Mouse (Mus musculus): Measurements from ENCODE around the gene Retreg3.

Gene Retreg3

DNA sequence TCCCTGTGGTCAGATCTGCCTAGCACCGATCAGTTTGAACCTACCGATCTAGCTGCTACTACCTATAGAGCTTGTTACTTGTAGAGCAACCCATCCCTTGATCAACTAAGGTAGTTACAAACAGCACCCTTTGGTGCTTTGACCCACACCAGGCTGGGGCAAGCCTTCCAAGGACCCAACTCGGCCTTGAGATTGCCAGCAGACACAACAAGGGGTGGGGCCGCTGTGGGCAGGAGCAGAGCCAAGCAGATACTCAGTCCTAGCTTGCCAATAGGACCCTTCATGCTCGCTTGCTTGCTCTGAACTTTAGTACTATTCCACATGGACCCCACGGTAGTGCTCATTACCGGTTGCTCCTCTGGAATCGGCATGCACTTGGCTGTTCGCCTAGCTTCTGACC lies 41.6 kb downstream of the Retreg3 start, which contains the start of gene Hsd17b1:
Gene Hsd17b1, plus strand, starts transcription at position 291 of the 400 bp plus-strand sequence.
- DNase-seq (ENCODE audit: low spot score) = no peak

DNA sequence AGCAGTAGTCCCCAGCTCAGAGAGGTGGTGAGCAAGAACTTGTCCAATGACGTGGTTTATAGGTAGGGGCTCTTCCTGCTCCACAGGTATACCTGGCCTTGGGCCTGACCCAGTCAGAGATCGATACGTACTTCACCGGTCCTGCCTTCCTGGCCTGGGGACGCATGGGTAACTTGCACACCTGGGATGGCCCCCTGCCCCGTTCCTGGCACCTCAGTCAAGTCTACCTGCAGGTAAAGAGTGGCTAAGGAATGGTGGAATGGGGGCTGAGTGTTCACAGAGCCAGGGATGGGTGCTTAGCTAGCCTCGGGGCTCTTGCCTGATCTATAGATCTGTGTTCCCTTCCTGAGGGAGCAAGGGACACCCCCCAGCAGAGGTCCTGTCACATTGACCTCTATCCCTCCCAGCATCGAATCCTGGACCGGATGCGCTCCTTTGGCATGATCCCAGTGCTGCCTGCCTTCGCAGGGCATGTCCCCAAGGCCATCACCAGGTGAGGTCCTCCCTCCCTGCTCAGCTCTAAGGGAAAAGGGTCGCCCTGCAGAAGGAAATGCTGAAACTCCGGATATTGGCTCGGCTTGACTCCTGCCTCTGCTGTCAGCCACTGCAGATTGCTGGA lies 47.8 kb downstream of the Retreg3 start:
- DNase-seq (ENCODE audit: low spot score) = no peak

- DNase-seq (ENCODE audit: low spot score) = no peak
Observed at GRCm38 (mm10) chr11:101070987-101071386, 48.7 kb downstream of the Retreg3 start.

DNA sequence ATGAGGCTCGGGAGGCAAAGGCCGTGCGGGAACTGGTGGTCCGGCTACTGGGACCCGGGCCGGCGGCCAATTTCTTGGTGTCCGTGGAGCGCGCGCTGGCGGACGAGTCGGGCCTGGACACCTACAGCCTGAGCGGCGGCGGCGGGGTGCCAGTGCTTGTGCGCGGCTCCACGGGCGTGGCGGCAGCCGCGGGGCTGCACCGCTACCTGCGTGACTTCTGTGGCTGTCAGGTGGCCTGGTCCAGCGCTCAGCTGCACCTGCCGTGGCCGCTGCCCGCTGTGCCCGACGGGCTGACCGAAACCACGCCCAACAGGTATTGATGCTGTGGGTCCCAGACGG lies 49.5 kb downstream of the Retreg3 start:
- no peak for DNase-seq (ENCODE audit: low spot score)

DNA sequence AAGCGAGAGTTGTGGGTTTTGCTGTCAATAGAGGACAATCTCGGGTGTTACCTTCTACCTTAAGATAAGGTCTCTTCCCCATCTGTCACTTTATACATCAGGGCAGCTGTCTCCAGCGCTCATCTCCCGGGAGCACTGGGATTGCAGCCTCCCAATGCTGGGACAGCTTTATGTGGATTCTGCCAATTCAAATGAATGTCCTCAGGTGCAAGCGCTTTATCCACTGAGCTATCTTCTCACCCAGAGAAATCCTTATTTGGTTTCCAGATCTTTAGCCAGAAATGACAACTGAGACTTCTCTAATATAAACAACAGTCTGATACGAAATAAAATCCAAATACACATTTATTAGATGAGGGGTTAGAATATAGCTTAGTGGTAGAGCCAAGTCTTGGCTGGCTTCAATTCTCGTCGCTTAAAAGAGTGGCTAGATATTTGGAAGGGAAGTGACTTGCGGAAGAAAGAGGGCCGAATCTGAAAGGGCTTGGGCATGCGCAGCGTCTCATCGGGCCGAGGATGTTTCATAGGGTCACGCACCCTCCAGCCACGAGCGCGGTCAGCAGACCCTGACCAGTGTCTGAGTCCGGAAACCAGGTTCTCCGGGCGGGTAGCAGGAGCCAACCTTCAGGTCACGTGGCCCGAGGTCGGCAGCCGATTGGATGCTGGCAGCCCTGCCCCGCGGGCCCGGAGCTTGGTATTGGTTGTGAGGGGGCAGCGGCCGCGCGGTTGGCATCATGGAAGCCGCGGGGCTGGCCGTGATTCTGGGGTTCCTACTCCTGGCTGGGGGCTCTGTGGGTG lies 50.1 kb downstream of the Retreg3 start, which contains the start of gene Naglu:
Gene Naglu, plus strand, starts transcription at position 622 of the 798 bp plus-strand sequence.
- DNase-seq (ENCODE audit: low spot score) = peak; percentile 93

DNA sequence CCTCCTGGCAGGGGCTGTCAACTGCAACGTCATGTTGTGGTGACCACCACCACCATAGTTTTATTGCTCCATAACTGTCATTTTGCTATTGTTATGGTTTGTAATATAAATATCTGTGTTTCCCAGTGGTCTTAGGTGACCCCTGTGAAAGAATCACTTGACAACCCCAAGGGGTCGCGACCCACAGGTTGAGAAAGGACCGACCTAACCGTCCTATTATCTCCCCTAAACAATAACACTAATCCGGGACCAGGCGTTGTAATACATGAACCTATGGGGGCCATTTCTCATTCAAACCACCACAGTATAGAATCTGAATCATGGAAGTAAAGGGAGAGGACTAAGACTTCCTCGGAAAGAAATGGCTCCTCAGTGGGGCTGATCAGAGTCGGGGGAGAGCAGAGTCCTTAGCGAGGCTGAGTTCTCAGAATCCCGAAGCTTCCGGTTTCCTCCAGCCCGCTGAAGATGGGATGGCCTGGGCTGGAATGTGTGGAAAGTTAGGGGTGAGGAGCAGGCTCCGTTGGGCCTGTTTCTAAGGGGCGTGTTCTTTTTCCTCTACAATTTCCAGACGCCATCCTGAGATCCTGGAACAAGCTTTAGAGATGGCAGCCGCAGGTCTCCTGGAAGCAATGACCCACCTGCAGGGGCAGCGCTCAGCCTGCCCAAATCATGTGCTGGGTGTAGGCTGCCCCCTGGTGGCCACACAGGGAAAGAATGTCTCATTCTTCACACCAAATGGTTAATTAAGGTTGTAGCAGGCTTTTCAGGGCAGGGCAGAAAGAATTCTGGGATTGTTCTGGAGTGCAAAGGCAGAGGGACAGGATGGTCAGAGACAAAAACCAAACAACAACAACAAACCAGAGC lies 52.9 kb downstream of the Retreg3 start:
- peak; percentile 82 for DNase-seq (ENCODE audit: low spot score)

GRCm38 (mm10) chr11:101065002-101065401 lies 54.7 kb downstream of the Retreg3 start:
- peak; percentile 22 for DNase-seq (ENCODE audit: low spot score)

- DNase-seq (ENCODE audit: low spot score) = no peak
Observed at GRCm38 (mm10) chr11:101064462-101064861, 55.2 kb downstream of the Retreg3 start.

DNA sequence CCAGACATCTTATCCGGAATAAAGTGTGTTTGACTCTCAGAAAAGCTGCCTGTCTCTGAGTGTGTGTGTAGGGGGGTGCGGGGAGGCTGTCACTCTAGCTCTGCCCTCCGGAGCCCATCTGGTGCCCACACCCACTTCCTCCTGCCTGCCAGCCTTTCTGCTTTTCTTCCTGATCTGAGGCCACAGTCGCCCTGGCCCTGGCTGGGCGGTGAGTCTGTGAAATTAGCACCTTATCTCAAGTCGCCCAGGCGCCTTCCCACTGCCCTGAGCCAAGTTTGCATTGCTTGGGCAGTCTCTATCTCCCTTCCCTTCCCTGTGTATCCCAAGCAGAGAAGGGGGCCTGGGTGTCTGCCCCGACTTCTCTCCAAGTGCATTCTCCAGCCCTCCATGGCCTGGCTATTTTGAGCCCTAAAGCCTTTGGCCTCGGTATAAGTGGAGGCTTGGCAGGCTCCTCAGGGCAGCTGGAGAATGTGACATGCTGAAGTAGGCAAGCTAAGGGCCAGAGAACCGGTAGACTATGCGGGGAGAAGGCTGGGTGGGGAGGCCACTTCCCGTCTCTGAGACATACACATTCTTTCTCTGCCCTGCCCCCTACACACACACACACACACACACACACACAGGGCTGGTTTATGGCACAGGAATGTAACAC lies 55.9 kb downstream of the Retreg3 start:
- DNase-seq (ENCODE audit: low spot score) = peak; percentile 58

GRCm38 (mm10) chr11:101062971-101063675 lies 56.6 kb downstream of the Retreg3 start:
- no peak for DNase-seq (ENCODE audit: low spot score)

DNA sequence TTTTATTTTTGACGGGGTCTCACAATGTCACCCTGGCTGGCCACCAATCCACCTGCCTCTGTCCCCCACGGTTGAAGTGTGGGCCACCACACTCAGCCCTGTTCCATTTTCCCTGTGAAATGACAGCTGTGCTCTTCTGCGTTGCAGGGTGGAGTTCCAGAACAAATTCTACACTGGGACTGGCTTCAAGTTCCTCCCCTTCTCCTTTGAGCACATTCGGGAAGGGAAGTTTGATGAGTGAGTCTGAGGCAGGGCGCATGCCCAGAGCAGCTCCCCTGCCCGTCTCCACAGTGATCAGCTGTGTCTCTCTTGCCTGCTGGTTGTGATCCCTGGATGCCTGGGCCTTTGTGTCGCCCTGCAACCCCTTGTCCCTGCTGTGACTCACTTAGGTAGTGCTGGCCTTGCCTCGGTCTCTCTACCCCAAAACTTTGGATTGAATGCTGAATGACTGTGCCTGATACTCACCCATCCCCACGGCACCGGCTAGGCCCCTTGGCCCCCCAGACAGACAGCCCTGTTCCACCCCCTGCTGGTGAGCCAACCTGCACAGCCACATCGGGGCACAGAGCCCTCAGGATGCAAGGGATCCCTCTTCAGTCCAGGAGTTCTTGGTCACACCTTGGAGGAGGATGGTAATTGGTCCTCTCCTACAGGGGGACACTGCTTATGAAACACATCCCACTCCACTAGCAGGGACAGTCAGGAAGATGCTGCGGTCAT lies 57.4 kb downstream of the Retreg3 start:
- DNase-seq (ENCODE audit: low spot score) = peak; percentile 34

GRCm38 (mm10) chr11:101061049-101061448 lies 58.6 kb downstream of the Retreg3 start:
- no peak for DNase-seq (ENCODE audit: low spot score)

DNA sequence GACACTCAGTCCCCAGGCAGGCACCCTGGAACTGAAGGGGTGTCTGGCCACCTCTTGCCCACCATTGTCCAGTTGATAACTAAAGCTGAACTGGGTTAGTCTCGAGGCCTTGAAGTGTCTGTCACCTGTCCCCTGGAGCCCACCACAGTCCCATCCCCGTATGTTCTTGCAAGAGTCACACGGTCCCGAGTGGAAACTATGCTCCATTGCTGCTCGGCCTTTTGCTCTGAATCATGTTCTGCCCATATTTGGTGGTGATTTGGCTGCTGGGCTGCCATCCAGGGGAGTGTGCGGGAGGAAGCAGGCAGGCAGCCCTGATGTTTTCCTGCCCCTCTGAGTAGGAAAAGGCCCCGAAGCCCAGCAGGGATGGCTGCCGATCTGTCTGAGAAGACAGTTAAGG lies 59.6 kb downstream of the Retreg3 start:
- DNase-seq (ENCODE audit: low spot score) = peak; percentile 83

GRCm38 (mm10) chr11:101059473-101059872 lies 60.2 kb downstream of the Retreg3 start:
- no peak for DNase-seq (ENCODE audit: low spot score)

GRCm38 (mm10) chr11:101058726-101059125 lies 61.0 kb downstream of the Retreg3 start:
- no peak for DNase-seq (ENCODE audit: low spot score)

GRCm38 (mm10) chr11:101057860-101058259 lies 61.8 kb downstream of the Retreg3 start:
- peak; percentile 86 for DNase-seq (ENCODE audit: low spot score)

DNA sequence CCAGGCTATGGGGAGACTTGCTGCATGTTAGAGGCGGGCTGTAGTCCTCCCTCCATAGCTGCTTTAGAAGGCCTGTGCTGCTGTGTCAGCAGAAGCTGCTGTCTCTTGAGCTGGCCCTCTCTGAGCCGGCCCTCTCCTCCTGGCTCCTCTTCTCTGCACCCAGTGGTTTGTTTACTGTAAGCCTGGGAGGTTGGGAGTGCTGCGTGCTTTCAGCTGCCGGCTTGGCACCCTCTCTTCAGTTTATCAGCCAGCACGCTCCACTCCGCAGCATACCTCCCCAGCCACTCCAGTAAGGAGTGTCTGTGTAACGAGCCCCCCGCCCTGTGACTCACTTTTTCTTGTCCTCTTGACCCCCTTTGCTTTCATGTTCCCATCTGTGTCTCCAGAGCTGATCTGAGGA lies 62.8 kb downstream of the Retreg3 start:
- peak; percentile 42 for DNase-seq (ENCODE audit: low spot score)

DNA sequence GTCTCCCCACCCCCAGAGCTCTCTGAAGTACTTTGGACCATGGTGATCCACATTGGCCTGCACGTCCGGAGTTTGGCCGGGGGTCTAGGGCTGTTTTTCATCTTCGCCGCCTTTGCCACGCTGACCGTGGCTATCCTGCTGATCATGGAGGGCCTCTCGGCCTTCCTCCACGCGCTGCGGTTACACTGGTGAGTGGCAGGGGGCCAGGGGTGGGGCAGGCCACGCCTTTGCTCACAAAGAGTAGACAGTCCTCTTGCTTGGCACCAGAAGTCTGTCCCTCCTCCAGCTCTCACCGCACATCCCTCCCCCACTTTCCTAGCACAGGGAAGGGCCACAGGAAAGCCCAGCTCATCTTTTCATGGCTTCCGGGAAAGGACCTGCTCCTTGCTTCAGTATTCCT lies 64.3 kb downstream of the Retreg3 start:
- DNase-seq (ENCODE audit: low spot score) = no peak

DNA sequence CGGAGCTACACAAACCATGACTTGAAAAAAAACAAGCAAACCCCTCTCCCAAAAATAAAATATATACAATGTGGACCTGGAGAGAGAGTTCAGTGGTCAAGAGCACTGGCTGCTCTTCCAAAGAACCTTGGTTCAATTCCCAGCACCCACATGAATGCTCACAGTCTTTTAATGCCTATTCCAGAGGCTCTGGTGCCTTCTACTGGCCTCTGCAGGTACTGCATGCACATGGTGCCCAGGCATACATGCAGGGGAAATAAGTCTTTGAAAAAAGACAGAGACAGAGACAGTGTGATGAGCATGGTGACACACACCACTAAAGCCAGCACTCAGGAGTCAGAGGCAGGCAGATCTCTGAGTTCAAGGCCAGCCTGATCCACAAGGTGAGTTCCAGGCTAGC lies 65.7 kb downstream of the Retreg3 start:
- peak; percentile 18 for DNase-seq (ENCODE audit: low spot score)

DNA sequence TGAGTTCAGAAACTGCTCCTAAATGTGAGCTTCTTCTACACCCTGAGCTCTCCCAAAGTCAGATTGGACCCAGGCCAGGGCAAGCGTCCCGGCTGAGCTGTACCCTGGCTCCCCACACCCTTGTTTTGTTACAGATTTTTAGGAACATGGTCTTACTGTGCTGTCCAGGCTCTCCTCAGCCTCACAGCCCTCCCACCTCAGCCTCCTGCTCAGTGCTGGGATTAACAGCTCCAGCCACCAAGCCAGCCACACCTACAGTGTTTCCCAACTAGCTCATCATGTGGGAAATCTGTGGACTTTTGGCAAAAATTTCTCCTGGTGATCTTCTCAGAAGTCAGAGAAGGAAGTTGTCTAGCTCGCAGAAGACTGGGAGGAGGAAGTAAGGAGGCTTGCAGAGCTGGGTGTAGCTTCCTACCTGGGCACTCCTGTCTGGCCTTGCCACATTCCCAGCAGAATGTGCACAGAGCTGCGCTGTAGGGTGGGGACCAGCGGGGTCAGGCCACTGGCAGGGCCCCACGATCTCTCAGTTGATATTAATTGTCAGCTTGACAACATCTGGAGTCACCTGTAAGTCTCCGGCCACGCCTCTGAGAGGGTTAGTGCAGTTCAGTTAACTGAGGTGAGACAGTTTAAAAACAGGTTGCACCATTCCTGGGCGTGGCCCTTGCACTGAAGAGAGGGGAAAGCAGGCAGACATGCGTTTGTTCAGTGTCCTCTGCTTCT lies 66.8 kb downstream of the Retreg3 start:
- peak; percentile 26 for DNase-seq (ENCODE audit: low spot score)

Data from adipocyte (in vitro differentiated cells).